Mouse (Mus musculus): Measurements from ENCODE around the gene Gm29735.

DNA sequence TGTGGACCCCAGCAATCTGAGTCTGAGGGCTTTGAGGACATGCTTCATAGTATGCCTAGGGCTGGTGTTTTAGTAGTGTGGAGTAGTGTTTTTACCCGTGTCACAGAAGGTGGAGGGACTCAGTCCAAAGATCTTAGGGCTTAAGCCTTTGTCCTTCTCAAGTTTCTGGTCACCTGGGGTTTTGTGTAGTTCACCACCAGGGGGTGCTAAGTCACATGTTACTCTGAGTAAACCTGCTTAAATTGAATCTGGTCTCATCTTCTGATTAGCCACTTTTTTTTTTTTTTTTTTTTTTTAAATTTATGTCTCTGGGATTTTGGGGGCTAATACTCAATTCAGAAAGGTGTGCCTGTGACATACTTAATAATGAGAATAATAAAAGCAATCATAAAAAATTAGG, 10.9 kb downstream of the Gm29735 start:
- TF ChIP-seq CTCF (IDR thresholded peaks at IDR 0.05; ENCODE audit: borderline replicate concordance, control insufficient read depth, extremely low read depth, insufficient read depth, low read length, poor library complexity) (no peak), POLR2A (IDR thresholded peaks at IDR 0.05; ENCODE audit: control insufficient read depth, extremely low read depth, insufficient read depth, low read length, poor library complexity) (no peak)

Measured in thymus, adult 2 months (tissue).